Mouse (Mus musculus) cortical plate, adult 2 months (tissue): ENCODE measurements at regions not wholly inside any gene's neighbourhood (a gene's known extent, or its start where the extent isn't known, plus 50 kb on each side); places are given as distances from the start of the nearest gene placed in this dataset.

Experiments used
- CTCF ChIP-seq: fragments of 200-500 bp; IDR thresholded peaks from 2 replicates; pipeline ENCODE4 v1.5.1; 2011; ENCODE audit warnings: mild to moderate bottlenecking, control low read depth, low read length; ENCODE audit not compliant: insufficient read depth; ENCODE audit errors: extremely low read depth
- POLR2A ChIP-seq: fragments of 200-500 bp; IDR thresholded peaks from 2 replicates; pipeline ENCODE4 v1.6.1; 2011; ENCODE audit warnings: mild to moderate bottlenecking, low read length, control low read depth; ENCODE audit not compliant: insufficient read depth; ENCODE audit errors: extremely low read depth

DNA sequence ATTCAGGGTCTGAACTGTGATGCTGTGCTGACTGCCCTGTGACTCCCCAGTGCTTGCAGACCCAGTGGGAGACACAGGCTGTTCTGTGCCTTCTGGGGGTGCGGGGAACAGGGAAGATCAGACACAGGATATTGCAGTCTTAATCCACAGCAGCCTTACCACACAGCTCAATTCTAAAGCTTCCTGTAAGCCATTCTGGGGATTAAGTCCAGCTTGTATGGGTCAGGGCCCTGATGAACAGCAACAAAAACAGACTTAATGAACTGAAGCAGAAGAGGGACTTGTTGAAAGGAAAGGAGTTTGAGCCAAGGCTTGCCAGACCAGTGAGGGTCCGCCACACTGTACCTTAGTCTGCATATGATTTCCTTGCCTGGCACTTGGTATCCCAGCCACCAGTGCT is 58.4 kb upstream of the Lrp8 start:
- TF ChIP-seq POLR2A (no peak), CTCF (no peak)
